Mouse (Mus musculus) embryonic facial prominence, embryonic 14.5 days (tissue): ENCODE results near the gene Cebpe. TPM values are rescaled to one million over a fixed set of nuclear protein-coding genes. Genes with fewer than 3 reads are reported as not detected.
A peak's percentile ranks its signal among the peaks of the same experiment; 100 is the strongest.

Experiments used
- ATAC-seq: fragments of 200-750 bp; cut with Nextera tagmentation; 2 replicates; pipeline ENCODE4 v1.8.0; 2017; ENCODE audit warnings: low read depth, moderate number of reproducible peaks, moderate TSS enrichment
- DNase-seq: peaks from one replicate; pipeline ENCODE4 v3.0.0-alpha.2; 2015; ENCODE audit warnings: low spot score
- H3K27ac ChIP-seq: fragments of 300-500 bp; sonication (generic); replicated peaks from 2 replicates; pipeline ENCODE4 v1.5.1; 2014; ENCODE audit warnings: low read depth, mild to moderate bottlenecking, low read length, moderate library complexity
- H3K27me3 ChIP-seq: fragments of 300-500 bp; sonication (generic); replicated peaks from 2 replicates; pipeline ENCODE4 v1.6.1; 2014; ENCODE audit warnings: low read length; ENCODE audit not compliant: control insufficient read depth, insufficient read depth
- H3K36me3 ChIP-seq: fragments of 300-500 bp; sonication (generic); 2 replicates; pipeline ENCODE4 v1.6.1; 2014; ENCODE audit warnings: low read length, mixed read lengths; ENCODE audit not compliant: control insufficient read depth, insufficient read depth
- H3K4me1 ChIP-seq: fragments of 300-500 bp; sonication (generic); 2 replicates; pipeline ENCODE4 v1.6.1; 2014; ENCODE audit warnings: antibody characterized with exemption, low read length; ENCODE audit not compliant: control insufficient read depth, insufficient read depth
- H3K4me2 ChIP-seq: fragments of 300-500 bp; sonication (generic); 2 replicates; pipeline ENCODE4 v1.6.1; 2014; ENCODE audit warnings: low read depth, mild to moderate bottlenecking, low read length, moderate library complexity, mixed read lengths
- H3K4me3 ChIP-seq: fragments of 300-500 bp; sonication (generic); 2 replicates; pipeline ENCODE4 v1.5.1; 2014; ENCODE audit warnings: low read depth, mild to moderate bottlenecking, low read length
- H3K9ac ChIP-seq: fragments of 300-500 bp; sonication (generic); 2 replicates; pipeline ENCODE4 v1.6.1; 2014; ENCODE audit warnings: low read depth, mild to moderate bottlenecking, low read length, moderate library complexity, mixed read lengths
- H3K9me3 ChIP-seq: fragments of 300-500 bp; sonication (generic); 2 replicates; pipeline ENCODE4 v1.6.1; 2016; ENCODE audit warnings: low read length; ENCODE audit not compliant: control insufficient read depth
- WGBS: fragments of 180-500 bp; shearing (Covaris S2); extraction: QIAGEN DNeasy Blood & Tissue Kit; methylation state at CpG from one replicate; pipeline ENCODE4 v1.1.7; 2014; 5-methylcytosine and 5-hydroxymethylcytosine counted together
- polyA plus RNA-seq: library from polyadenylated mRNA; unstranded; fragments of >200 nt; fragmentation: Nextera tagmentation; extraction: Ambion mirVana; gene quantifications from 2 replicates; pipeline ENCODE4 v1.2.1, GENCODE M21; 2014

Cebpe gene
- polyA plus RNA-seq, 1 experiment from 2014 or later: 0.32 TPM

- Histone ChIP-seq H3K27ac (no peak overlapping the region), H3K4me1 (peaks cover 5% of the 10 kb centered on the region; the same call in 1 of the 2 replicates), H3K36me3 (no peaks in the 10 kb centered on the region), H3K9me3 (no peaks in the 10 kb centered on the region), H3K27me3 (no peaks in the 10 kb centered on the region), H3K9ac (no peak overlapping the region), H3K4me2 (no peak overlapping the region), H3K4me3 (no peak overlapping the region)
- ATAC-seq: no peak
- 44% methylated on average over 1 of the region's 1 CpGs for WGBS
- DNase-seq: no peak
These were observed 3.4 kb upstream of the Cebpe start for GRCm38 (mm10) chr14:54715402-54715801.

- H3K9ac ChIP-seq: peak overlapping the region; percentile 41
- ATAC-seq (peak; percentile 58; the same call in 1 of the 2 replicates), DNase-seq (peak; percentile 15)
- no peaks in the 10 kb centered on the region for H3K36me3 ChIP-seq
- WGBS: 2% methylated on average over 15 of the region's 15 CpGs
- no peaks in the 10 kb centered on the region for H3K27me3 ChIP-seq
- H3K9me3 ChIP-seq: no peaks in the 10 kb centered on the region
- peaks cover 5% of the 10 kb centered on the region; the same call in 1 of the 2 replicates for H3K4me1 ChIP-seq
- H3K27ac ChIP-seq: no peak overlapping the region
- H3K4me2 ChIP-seq: peak overlapping the region; percentile 57
- peak overlapping the region; percentile 33 for H3K4me3 ChIP-seq
These were observed 2.7 kb upstream of the Cebpe start for GRCm38 (mm10) chr14:54714617-54715081.

- WGBS: under 1% methylated on average over 13 of the region's 13 CpGs
- no peaks in the 10 kb centered on the region for H3K27me3 ChIP-seq
- H3K4me3 ChIP-seq: peak overlapping the region; percentile 33
- no peaks in the 10 kb centered on the region for H3K9me3 ChIP-seq
- peak overlapping the region; percentile 41; the same call in 1 of the 2 replicates for H3K9ac ChIP-seq
- H3K4me2 ChIP-seq: peak overlapping the region; percentile 57
- DNase-seq: peak; percentile 85
- H3K27ac ChIP-seq: no peak overlapping the region
- ATAC-seq: peak; percentile 35; the same call in 1 of the 2 replicates
- peaks cover 5% of the 10 kb centered on the region; the same call in 1 of the 2 replicates for H3K4me1 ChIP-seq
- H3K36me3 ChIP-seq: no peaks in the 10 kb centered on the region
These were observed 2.1 kb upstream of the Cebpe start for GRCm38 (mm10) chr14:54714121-54714520.

- DNase-seq: no peak
- Histone ChIP-seq H3K9me3 (no peaks in the 10 kb centered on the region), H3K27ac (no peak overlapping the region), H3K9ac (no peak overlapping the region), H3K4me1 (peaks cover 5% of the 10 kb centered on the region; the same call in 1 of the 2 replicates), H3K27me3 (no peaks in the 10 kb centered on the region), H3K4me3 (no peak overlapping the region), H3K4me2 (no peak overlapping the region), H3K36me3 (no peaks in the 10 kb centered on the region)
- no peak for ATAC-seq
- 48% methylated on average over 8 of the region's 8 CpGs for WGBS
These were observed 887 bp upstream of the Cebpe start for GRCm38 (mm10) chr14:54712861-54713260.

- ATAC-seq (no peak), DNase-seq (no peak)
- Histone ChIP-seq H3K4me3 (no peak overlapping the region), H3K27me3 (no peaks in the 10 kb centered on the region), H3K36me3 (no peaks in the 10 kb centered on the region), H3K27ac (no peak overlapping the region), H3K4me1 (no peaks in the 10 kb centered on the region), H3K9me3 (no peaks in the 10 kb centered on the region), H3K4me2 (no peak overlapping the region), H3K9ac (no peak overlapping the region)
- WGBS: 83% methylated on average over 9 of the region's 9 CpGs
These were observed 2.9 kb downstream of the Cebpe start for GRCm38 (mm10) chr14:54709054-54709453.

- Histone ChIP-seq H3K9ac (no peak overlapping the region), H3K27ac (no peak overlapping the region), H3K27me3 (no peaks in the 10 kb centered on the region), H3K4me3 (no peak overlapping the region), H3K4me1 (no peaks in the 10 kb centered on the region), H3K4me2 (no peak overlapping the region), H3K36me3 (no peaks in the 10 kb centered on the region), H3K9me3 (no peaks in the 10 kb centered on the region)
- ATAC-seq (no peak), DNase-seq (no peak)
- 50% methylated on average over 17 of the region's 17 CpGs for WGBS
These were observed 5.2 kb downstream of the Cebpe start for GRCm38 (mm10) chr14:54706589-54707320.

- Histone ChIP-seq H3K27me3 (no peaks in the 10 kb centered on the region), H3K4me3 (no peak overlapping the region), H3K27ac (no peak overlapping the region), H3K4me1 (no peaks in the 10 kb centered on the region), H3K4me2 (no peak overlapping the region), H3K36me3 (no peaks in the 10 kb centered on the region), H3K9ac (no peak overlapping the region), H3K9me3 (no peaks in the 10 kb centered on the region)
- DNase-seq (no peak), ATAC-seq (no peak)
- 54% methylated on average over 5 of the region's 5 CpGs for WGBS
These were observed 6.1 kb downstream of the Cebpe start for GRCm38 (mm10) chr14:54705844-54706243.

GRCm38 (mm10) chr14:54703207-54703606 is 8.8 kb downstream of the Cebpe start:
- Histone ChIP-seq H3K27me3 (no peaks in the 10 kb centered on the region), H3K27ac (no peak overlapping the region), H3K4me1 (no peaks in the 10 kb centered on the region), H3K4me3 (no peak overlapping the region), H3K9me3 (no peaks in the 10 kb centered on the region), H3K9ac (no peak overlapping the region), H3K36me3 (no peaks in the 10 kb centered on the region), H3K4me2 (no peak overlapping the region)
- DNase-seq (no peak), ATAC-seq (no peak)
- 60% methylated on average over 10 of the region's 10 CpGs for WGBS

- ATAC-seq (peak; percentile 74; the same call in 1 of the 2 replicates), DNase-seq (peak; percentile 77)
- H3K27ac ChIP-seq: no peak overlapping the region
- no peak overlapping the region for H3K4me2 ChIP-seq
- no peaks in the 10 kb centered on the region for H3K4me1 ChIP-seq
- H3K4me3 ChIP-seq: no peak overlapping the region
- no peaks in the 10 kb centered on the region for H3K36me3 ChIP-seq
- no peak overlapping the region for H3K9ac ChIP-seq
- no peaks in the 10 kb centered on the region for H3K27me3 ChIP-seq
- WGBS: 10% methylated on average over 6 of the region's 6 CpGs
- H3K9me3 ChIP-seq: no peaks in the 10 kb centered on the region
These were observed 10.7 kb downstream of the Cebpe start for GRCm38 (mm10) chr14:54701298-54701697.
